Comparison of ENCODE assay signal across 10 mouse cellular contexts in genomic region chr1:165700933-165701518, GRCm38 (mm10). TPM values are rescaled to one million over a fixed set of nuclear protein-coding genes. Genes with fewer than 3 reads are reported as not detected.
DNase-seq lines count a peak whose midpoint lies in the region; ATAC-seq and TF ChIP-seq lines count a peak whose summit lies in the region.
"Had no signal": no experiment of that assay in that cellular context is flagged by ENCODE, and none has a peak within 500 bp of the region (broad histone marks: within the 10 kb centered on the region; RNA-seq: fewer than 3 reads in every experiment).

No protein-coding gene starts in this region.

- DNase-seq in lung, adult 18-20 months, result peak; percentile 39 to 46
- DNase-seq in lung, postnatal 14 days, result no peak
- DNase-seq in lung, postnatal 0 days (ENCODE audit: low spot score), result no peak
- peak; percentile 73 for DNase-seq in thymus, postnatal 25 days
- DNase-seq in forebrain, embryonic 10.5 days (ENCODE audit: extremely low spot score, low spot score), result no peak
- no peak for DNase-seq in midbrain, embryonic 14.5 days
- DNase-seq in right cerebral cortex, adult 18-20 months, result no peak

- TF ChIP-seq CTCF in lung, postnatal 0 days (IDR thresholded peaks at IDR 0.05), result no peak

- H3K36me3 ChIP-seq in heart, embryonic 12.5 days, result peaks cover 22% of the 10 kb centered on the region
- no peaks in the 10 kb centered on the region for H3K36me3 ChIP-seq in lung, postnatal 0 days (ENCODE audit: insufficient read depth, low read length)
- H3K36me3 ChIP-seq in forebrain, embryonic 10.5 days (replicated peaks), result no peaks in the 10 kb centered on the region
- no peaks in the 10 kb centered on the region for H3K36me3 ChIP-seq in midbrain, embryonic 14.5 days (ENCODE audit: control insufficient read depth, insufficient read depth, low read length)
- H3K36me3 ChIP-seq: hindbrain, embryonic 10.5 days had no signal

- peaks cover 91% of the 10 kb centered on the region for H3K4me1 ChIP-seq in heart, embryonic 12.5 days (replicated peaks)
- H3K4me1 ChIP-seq in lung, postnatal 0 days (ENCODE audit: insufficient read depth, low read depth, low read length), result peaks cover 14% of the 10 kb centered on the region
- H3K4me1 ChIP-seq in forebrain, embryonic 10.5 days, result peaks cover 31% of the 10 kb centered on the region
- H3K4me1 ChIP-seq in midbrain, embryonic 14.5 days (ENCODE audit: control insufficient read depth, insufficient read depth, low read length), result no peaks in the 10 kb centered on the region

- H3K4me2 ChIP-seq in heart, embryonic 12.5 days, result peak overlapping the region; percentile 67
- H3K4me2 ChIP-seq in lung, postnatal 0 days (replicated peaks; ENCODE audit: low read depth, low read length), result peak overlapping the region; percentile 44
- no peak overlapping the region for H3K4me2 ChIP-seq in midbrain, embryonic 14.5 days (ENCODE audit: low read length)

- no peaks in the 10 kb centered on the region for H3K9me3 ChIP-seq in heart, embryonic 12.5 days (replicated peaks)
- H3K9me3 ChIP-seq in lung, postnatal 0 days (ENCODE audit: low read length), result no peaks in the 10 kb centered on the region
- H3K9me3 ChIP-seq in forebrain, embryonic 10.5 days, result no peaks in the 10 kb centered on the region
- H3K9me3 ChIP-seq in midbrain, embryonic 14.5 days (ENCODE audit: control insufficient read depth, low read length), result no peaks in the 10 kb centered on the region
- H3K9me3 ChIP-seq: hindbrain, embryonic 10.5 days had no signal

- 12% methylated on average over 6 of the region's 6 CpGs for WGBS in heart, embryonic 12.5 days
- WGBS in lung, postnatal 0 days, result 40% methylated on average over 6 of the region's 6 CpGs
- WGBS in forebrain, embryonic 10.5 days, result 77% methylated on average over 6 of the region's 6 CpGs
- 91% methylated on average over 6 of the region's 6 CpGs for WGBS in midbrain, embryonic 14.5 days

- no peaks in the 10 kb centered on the region for H3K27me3 ChIP-seq in heart, embryonic 12.5 days (replicated peaks)
- no peaks in the 10 kb centered on the region for H3K27me3 ChIP-seq in lung, postnatal 0 days (replicated peaks; ENCODE audit: insufficient read depth, low read length)
- H3K27me3 ChIP-seq in forebrain, embryonic 10.5 days (ENCODE audit: poor library complexity, severe bottlenecking), result peaks cover 57% of the 10 kb centered on the region
- H3K27me3 ChIP-seq in midbrain, embryonic 14.5 days (ENCODE audit: control insufficient read depth, insufficient read depth, low read length), result 0 out of 2 replicates have a peak, but pooled peaks cover 3% of the 10 kb centered on the region

- no peak for ATAC-seq in heart, embryonic 12.5 days (ENCODE audit: insufficient number of reproducible peaks, low FRiP score)
- peak; percentile 13; the same call in 1 of the 2 replicates for ATAC-seq in lung, postnatal 0 days
- ATAC-seq in midbrain, embryonic 14.5 days (ENCODE audit: low FRiP score, low TSS enrichment), result no peak

- peak overlapping the region; percentile 68 for H3K9ac ChIP-seq in heart, embryonic 12.5 days
- H3K9ac ChIP-seq in lung, postnatal 0 days (replicated peaks; ENCODE audit: low read depth), result no peak overlapping the region
- H3K9ac ChIP-seq in midbrain, embryonic 14.5 days (replicated peaks; ENCODE audit: low read length), result no peak overlapping the region
- H3K9ac ChIP-seq: liver, embryonic 14.5 days had no signal

- peak overlapping the region; percentile 32 for H3K4me3 ChIP-seq in heart, embryonic 12.5 days
- no peak overlapping the region for H3K4me3 ChIP-seq in lung, postnatal 0 days (ENCODE audit: low read depth, low read length)
- H3K4me3 ChIP-seq in forebrain, embryonic 10.5 days, result no peak overlapping the region; the same call in 1 of the 2 replicates
- no peak overlapping the region for H3K4me3 ChIP-seq in midbrain, embryonic 14.5 days (replicated peaks; ENCODE audit: low read depth, low read length)
- H3K4me3 ChIP-seq: hindbrain, embryonic 10.5 days had no signal

- H3K27ac ChIP-seq in heart, embryonic 12.5 days (ENCODE audit: poor library complexity, severe bottlenecking), result peak overlapping the region; percentile 95
- H3K27ac ChIP-seq in lung, postnatal 0 days (ENCODE audit: low read length), result peak overlapping the region; percentile 43; the same call in 1 of the 2 replicates
- H3K27ac ChIP-seq in forebrain, embryonic 10.5 days, result no peak overlapping the region
- no peak overlapping the region for H3K27ac ChIP-seq in midbrain, embryonic 14.5 days (replicated peaks; ENCODE audit: low read depth, low read length)
- H3K27ac ChIP-seq: hindbrain, embryonic 10.5 days; liver, embryonic 14.5 days had no signal

- TF ChIP-seq EP300 in lung, postnatal 0 days (IDR thresholded peaks at IDR 0.05), result no peak

RNA-seq across cellular contexts. Expression of gene Rcsd1, which starts 8.5 kb away (rescaled TPM):
- polyA plus RNA-seq in heart, embryonic 12.5 days (2016; fragmentation: Nextera tagmentation; extraction: Ambion mirVana), result 113 and 122 TPM in 2 replicates
- 49.6 and 54.4 TPM in 2 replicates for polyA plus RNA-seq in lung, postnatal 0 days (2015; fragmentation: Nextera tagmentation; extraction: Ambion mirVana)
- 8.3 and 8.4 TPM in 2 replicates for polyA plus RNA-seq in forebrain, embryonic 10.5 days (2016; fragmentation: Nextera tagmentation; extraction: Ambion mirVana)
- 2.5 and 4.7 TPM in 2 replicates for polyA plus RNA-seq in midbrain, embryonic 14.5 days (2014; fragmentation: Nextera tagmentation; extraction: Ambion mirVana)

Comparison
In these comparisons a context has a peak if more than half of its experiments do, and no peak if none do; other contexts are left out.
1. DNase-seq: peak in lung, adult 18-20 months (2 of 2) and thymus, postnatal 25 days (single experiment); none in lung, postnatal 14 days (single experiment), lung, postnatal 0 days (single experiment), forebrain, embryonic 10.5 days (single experiment), midbrain, embryonic 14.5 days (single experiment) and right cerebral cortex, adult 18-20 months (single experiment).
2. H3K27ac ChIP-seq: peak in heart, embryonic 12.5 days (single experiment) and lung, postnatal 0 days (single experiment); none in forebrain, embryonic 10.5 days (single experiment) and midbrain, embryonic 14.5 days (single experiment).